Mouse (Mus musculus): ENCODE data around the gene Smarcb1. TPM values are rescaled to one million over a fixed set of nuclear protein-coding genes. Genes with fewer than 3 reads are reported as not detected.
"Not testable (repeated sequence)": the region's sequence is repeated elsewhere in the genome, so short reads cannot be mapped to it uniquely, and the experiment has no call there.

Gene Smarcb1
- polyA plus RNA-seq, 1 experiment from 2014 or later, result 109 TPM

GRCm38 (mm10) chr10:75881578-75882432 is 39.6 kb downstream of the Smarcb1 start:
- no peak overlapping the region for H3K4me3 ChIP-seq
- H3K27me3 ChIP-seq (replicated peaks), result peaks cover 29% of the 10 kb centered on the region
- WGBS (ENCODE audit: insufficient replicate concordance), result 30% methylated on average over 20 of the region's 20 CpGs
- H3K4me2 ChIP-seq, result 0 out of 2 replicates have a peak overlapping the region, but pooled peaks have one; percentile 2
- no peak overlapping the region for H3K9ac ChIP-seq
- peak overlapping the region; percentile 66 for H3K27ac ChIP-seq
- ATAC-seq, result peak; percentile 49
- H3K36me3 ChIP-seq, result no peaks in the 10 kb centered on the region
- H3K9me3 ChIP-seq (replicated peaks), result no peaks in the 10 kb centered on the region
- peaks cover 6% of the 10 kb centered on the region; the same call in 1 of the 2 replicates for H3K4me1 ChIP-seq

GRCm38 (mm10) chr10:75880771-75881577 is 40.4 kb downstream of the Smarcb1 start:
- WGBS (ENCODE audit: insufficient replicate concordance), result 51% methylated on average over 6 of the region's 6 CpGs
- Histone ChIP-seq H3K4me3 (no peak overlapping the region), H3K27ac (0 out of 2 replicates have a peak overlapping the region, but pooled peaks have one; percentile 18), H3K36me3 (no peaks in the 10 kb centered on the region), H3K9me3 (replicated peaks) (no peaks in the 10 kb centered on the region), H3K4me2 (no peak overlapping the region), H3K4me1 (peaks cover 6% of the 10 kb centered on the region; the same call in 1 of the 2 replicates), H3K9ac (no peak overlapping the region), H3K27me3 (replicated peaks) (peaks cover 30% of the 10 kb centered on the region)
- ATAC-seq, result no peak

- Histone ChIP-seq H3K4me1 (peaks cover 6% of the 10 kb centered on the region; the same call in 1 of the 2 replicates), H3K9ac (no peak overlapping the region), H3K27me3 (replicated peaks) (peaks cover 33% of the 10 kb centered on the region), H3K4me2 (no peak overlapping the region), H3K9me3 (replicated peaks) (no peaks in the 10 kb centered on the region), H3K4me3 (no peak overlapping the region), H3K27ac (no peak overlapping the region), H3K36me3 (no peaks in the 10 kb centered on the region)
- WGBS (ENCODE audit: insufficient replicate concordance), result 87% methylated on average over 10 of the region's 10 CpGs
- no peak for ATAC-seq
Measured at GRCm38 (mm10) chr10:75880351-75880750, 41.1 kb downstream of the Smarcb1 start.

- H3K36me3 ChIP-seq, result no peaks in the 10 kb centered on the region
- 71% methylated on average over 3 of the region's 3 CpGs for WGBS (ENCODE audit: insufficient replicate concordance)
- H3K9me3 ChIP-seq (replicated peaks), result no peaks in the 10 kb centered on the region
- no peak overlapping the region for H3K4me2 ChIP-seq
- H3K4me1 ChIP-seq, result peaks cover 6% of the 10 kb centered on the region; the same call in 1 of the 2 replicates
- no peak overlapping the region for H3K9ac ChIP-seq
- H3K27ac ChIP-seq, result no peak overlapping the region
- no peak for ATAC-seq
- H3K4me3 ChIP-seq, result no peak overlapping the region
- H3K27me3 ChIP-seq (replicated peaks), result peaks cover 28% of the 10 kb centered on the region
Measured at GRCm38 (mm10) chr10:75878836-75879235, 42.6 kb downstream of the Smarcb1 start.

GRCm38 (mm10) chr10:75873543-75874170 is 47.8 kb downstream of the Smarcb1 start:
- H3K36me3 ChIP-seq, result no peaks in the 10 kb centered on the region
- 52% methylated on average over 10 of the region's 10 CpGs for WGBS (ENCODE audit: insufficient replicate concordance)
- no peak overlapping the region for H3K4me3 ChIP-seq
- H3K27me3 ChIP-seq (replicated peaks), result 0 out of 2 replicates have a peak, but pooled peaks cover 4% of the 10 kb centered on the region
- no peaks in the 10 kb centered on the region for H3K9me3 ChIP-seq (replicated peaks)
- H3K4me2 ChIP-seq, result peak overlapping the region; percentile 73
- H3K9ac ChIP-seq, result no peak overlapping the region
- H3K4me1 ChIP-seq, result peaks cover 15% of the 10 kb centered on the region
- H3K27ac ChIP-seq, result no peak overlapping the region
- ATAC-seq, result no peak

- Histone ChIP-seq H3K27me3 (replicated peaks) (peaks cover 4% of the 10 kb centered on the region; the same call in 1 of the 2 replicates), H3K4me2 (peak overlapping the region; percentile 73), H3K36me3 (no peaks in the 10 kb centered on the region), H3K9ac (peak overlapping the region; percentile 29), H3K4me3 (peak overlapping the region; percentile 47), H3K4me1 (peaks cover 15% of the 10 kb centered on the region), H3K9me3 (replicated peaks) (no peaks in the 10 kb centered on the region), H3K27ac (no peak overlapping the region)
- 6% methylated on average over 11 of the region's 11 CpGs for WGBS (ENCODE audit: insufficient replicate concordance)
- ATAC-seq, result peak; percentile 84
Measured at GRCm38 (mm10) chr10:75872915-75873542, 48.4 kb downstream of the Smarcb1 start.

- Histone ChIP-seq H3K9me3 (replicated peaks) (no peaks in the 10 kb centered on the region), H3K4me1 (peaks cover 15% of the 10 kb centered on the region), H3K4me2 (peak overlapping the region; percentile 73), H3K4me3 (peak overlapping the region; percentile 47), H3K27me3 (replicated peaks) (peaks cover 4% of the 10 kb centered on the region; the same call in 1 of the 2 replicates), H3K27ac (no peak overlapping the region), H3K36me3 (no peaks in the 10 kb centered on the region), H3K9ac (peak overlapping the region; percentile 29)
- ATAC-seq, result no peak
- WGBS (ENCODE audit: insufficient replicate concordance), result 30% methylated on average over 10 of the region's 10 CpGs
Measured at GRCm38 (mm10) chr10:75872025-75872914, 49.1 kb downstream of the Smarcb1 start.

GRCm38 (mm10) chr10:75861587-75861986 is 59.8 kb downstream of the Smarcb1 start:
- H3K27ac ChIP-seq, result no peak overlapping the region
- no peak overlapping the region for H3K4me3 ChIP-seq
- H3K27me3 ChIP-seq (replicated peaks), result 0 out of 2 replicates have a peak, but pooled peaks cover 2% of the 10 kb centered on the region
- no peak overlapping the region for H3K4me2 ChIP-seq
- H3K4me1 ChIP-seq, result peaks cover 41% of the 10 kb centered on the region
- peaks cover 22% of the 10 kb centered on the region for H3K36me3 ChIP-seq
- no peak overlapping the region for H3K9ac ChIP-seq
- no peaks in the 10 kb centered on the region for H3K9me3 ChIP-seq (replicated peaks)
- no peak for ATAC-seq
- WGBS (ENCODE audit: insufficient replicate concordance), result 64% methylated on average over 5 of the region's 5 CpGs

- no peaks in the 10 kb centered on the region for H3K27me3 ChIP-seq (replicated peaks)
- H3K4me2 ChIP-seq, result peak overlapping the region; percentile 90
- peaks cover 26% of the 10 kb centered on the region for H3K36me3 ChIP-seq
- H3K4me1 ChIP-seq, result peaks cover 41% of the 10 kb centered on the region
- no peak overlapping the region for H3K4me3 ChIP-seq
- ATAC-seq, result no peak
- H3K27ac ChIP-seq, result peak overlapping the region; percentile 17
- 44% methylated on average over 7 of the region's 7 CpGs for WGBS (ENCODE audit: insufficient replicate concordance)
- no peaks in the 10 kb centered on the region for H3K9me3 ChIP-seq (replicated peaks)
- H3K9ac ChIP-seq, result no peak overlapping the region
Measured at GRCm38 (mm10) chr10:75860746-75861145, 60.7 kb downstream of the Smarcb1 start.

- H3K27ac ChIP-seq, result peak within 1 kb of the TSS; percentile 89
- H3K4me3 ChIP-seq, result peak within 1 kb of the TSS; percentile 76
- H3K4me2 ChIP-seq, result peak within 1 kb of the TSS; percentile 90
- peaks cover 41% of the 10 kb centered on the region for H3K4me1 ChIP-seq
- H3K27me3 ChIP-seq (replicated peaks); H3K9me3 ChIP-seq (replicated peaks): not testable (repeated sequence)
- ATAC-seq, result peak; percentile 94
- WGBS (ENCODE audit: insufficient replicate concordance), result under 1% methylated on average over 46 of the region's 46 CpGs
- H3K36me3 ChIP-seq, result peaks cover 26% of the 10 kb centered on the region
- H3K9ac ChIP-seq, result peak within 1 kb of the TSS; percentile 85
Measured at GRCm38 (mm10) chr10:75859786-75860470, 61.5 kb downstream of the Smarcb1 start, which contains the start of gene Mif. Mif (minus strand) TSS chr10:75860240.
